Mouse (Mus musculus) cerebellum, postnatal 4 days (tissue): Measurements from ENCODE around the gene Pbx3.

Source experiments
- DNase-seq, 2 experiments: peaks; one replicate each; pipeline ENCODE4 v3.0.0; 2022; ENCODE audit warnings: low spot score in 2 of 2, mixed read lengths in 1 of 2

Pbx3 gene

GRCm38 (mm10) chr2:34225470-34225869, 147.5 kb downstream of the Pbx3 start:
- no peak for DNase-seq

- DNase-seq, result no peak
Observed at GRCm38 (mm10) chr2:34221477-34221876, 151.5 kb downstream of the Pbx3 start.

- no peak for DNase-seq
Observed at GRCm38 (mm10) chr2:34219150-34219549, 153.8 kb downstream of the Pbx3 start.

GRCm38 (mm10) chr2:34217596-34217995, 155.3 kb downstream of the Pbx3 start:
- DNase-seq, result no peak

- DNase-seq, result no peak
Observed at GRCm38 (mm10) chr2:34215496-34215895, 157.4 kb downstream of the Pbx3 start.

- DNase-seq, result no peak
Observed at GRCm38 (mm10) chr2:34212418-34212817, 160.5 kb downstream of the Pbx3 start.

GRCm38 (mm10) chr2:34204797-34205196, 168.1 kb downstream of the Pbx3 start:
- no peak for DNase-seq

GRCm38 (mm10) chr2:34204325-34204724, 168.6 kb downstream of the Pbx3 start:
- no peak for DNase-seq

GRCm38 (mm10) chr2:34193870-34194820, 178.8 kb downstream of the Pbx3 start:
- DNase-seq, result no peak

GRCm38 (mm10) chr2:34193276-34193675, 179.7 kb downstream of the Pbx3 start:
- DNase-seq, result no peak

GRCm38 (mm10) chr2:34187366-34187765, 185.6 kb downstream of the Pbx3 start:
- no peak for DNase-seq

- no peak for DNase-seq
Observed at GRCm38 (mm10) chr2:34181600-34181999, 191.3 kb downstream of the Pbx3 start.

GRCm38 (mm10) chr2:34179299-34179698, 193.6 kb downstream of the Pbx3 start:
- peak in 1 of 2 experiments; percentile 23 for DNase-seq

- DNase-seq, result no peak
Observed at GRCm38 (mm10) chr2:34178653-34179052, 194.3 kb downstream of the Pbx3 start.

GRCm38 (mm10) chr2:34170424-34170823, 202.5 kb downstream of the Pbx3 start:
- DNase-seq, result no peak

- DNase-seq, result no peak
Observed at GRCm38 (mm10) chr2:34169626-34170025, 203.3 kb downstream of the Pbx3 start.

GRCm38 (mm10) chr2:34168191-34168590, 204.8 kb downstream of the Pbx3 start:
- no peak for DNase-seq

GRCm38 (mm10) chr2:34162484-34162883, 210.5 kb downstream of the Pbx3 start:
- no peak for DNase-seq

- DNase-seq, result no peak
Observed at GRCm38 (mm10) chr2:34157746-34158145, 215.2 kb downstream of the Pbx3 start.

GRCm38 (mm10) chr2:34154833-34155232, 218.1 kb downstream of the Pbx3 start:
- no peak for DNase-seq

- no peak for DNase-seq
Observed at GRCm38 (mm10) chr2:34153336-34153735, 219.6 kb downstream of the Pbx3 start.

- DNase-seq, result no peak
Observed at GRCm38 (mm10) chr2:34150560-34150959, 222.4 kb downstream of the Pbx3 start.

GRCm38 (mm10) chr2:34148214-34148613, 224.7 kb downstream of the Pbx3 start:
- no peak for DNase-seq
